Mouse (Mus musculus) stomach, embryonic 14.5 days (tissue): ENCODE data around the gene Cyp4f37. TPM values are rescaled to one million over a fixed set of nuclear protein-coding genes. Genes with fewer than 3 reads are reported as not detected.
A peak's percentile ranks its signal among the peaks of the same experiment; 100 is the strongest.
"Not testable (repeated sequence)": the region's sequence is repeated elsewhere in the genome, so short reads cannot be mapped to it uniquely, and the experiment has no call there.

ENCODE experiments used
- ATAC-seq: fragments of 200-750 bp; cut with Nextera tagmentation; 2 replicates; pipeline ENCODE4 v1.8.0; 2017; ENCODE audit warnings: low read depth, moderate TSS enrichment; ENCODE audit not compliant: insufficient number of reproducible peaks, insufficient read depth, low FRiP score
- H3K27ac ChIP-seq: fragments of 300-500 bp; sonication (generic); 2 replicates; pipeline ENCODE4 v1.5.1; 2014; ENCODE audit warnings: mild to moderate bottlenecking, low read length, moderate library complexity, mixed read lengths
- H3K27me3 ChIP-seq: fragments of 300-500 bp; sonication (generic); 2 replicates; pipeline ENCODE4 v1.6.1; 2014; ENCODE audit warnings: low read length, control low read depth, mixed read lengths; ENCODE audit not compliant: control insufficient read depth, insufficient read depth
- H3K36me3 ChIP-seq: fragments of 300-500 bp; sonication (generic); 2 replicates; pipeline ENCODE4 v1.6.1; 2014; ENCODE audit warnings: mild to moderate bottlenecking, control low read depth, low read length, moderate library complexity, mixed read lengths; ENCODE audit not compliant: control insufficient read depth, insufficient read depth
- H3K4me1 ChIP-seq: fragments of 300-500 bp; sonication (generic); 2 replicates; pipeline ENCODE4 v1.6.1; 2014; ENCODE audit warnings: low read length, control low read depth, mixed read lengths; ENCODE audit not compliant: control insufficient read depth, insufficient read depth
- H3K4me2 ChIP-seq: fragments of 300-500 bp; sonication (generic); replicated peaks from 2 replicates; pipeline ENCODE4 v1.6.1; 2014; ENCODE audit warnings: low read depth, low read length, control low read depth
- H3K4me3 ChIP-seq: fragments of 300-500 bp; sonication (generic); 2 replicates; pipeline ENCODE4 v1.5.1; 2014; ENCODE audit warnings: low read depth, low read length, control low read depth
- H3K9ac ChIP-seq: fragments of 300-500 bp; sonication (generic); replicated peaks from 2 replicates; pipeline ENCODE4 v1.6.1; 2014; ENCODE audit warnings: low read depth, mild to moderate bottlenecking, control low read depth, low read length, moderate library complexity, mixed read lengths
- H3K9me3 ChIP-seq: fragments of 300-500 bp; sonication (generic); 2 replicates; pipeline ENCODE4 v1.6.1; 2016; ENCODE audit warnings: low read depth, low read length, control low read depth; ENCODE audit not compliant: control insufficient read depth
- WGBS: fragments of 180-500 bp; shearing (Covaris S2); extraction: QIAGEN DNeasy Blood & Tissue Kit; methylation state at CpG from one replicate; pipeline ENCODE4 v1.1.7; 2014; 5-methylcytosine and 5-hydroxymethylcytosine counted together
- polyA plus RNA-seq: library from polyadenylated mRNA; unstranded; fragments of >200 nt; fragmentation: Nextera tagmentation; extraction: Ambion mirVana; gene quantifications from 2 replicates; pipeline ENCODE4 v1.2.1, GENCODE M21; 2014

Gene Cyp4f37
- polyA plus RNA-seq: not detected in 2 replicates

DNA sequence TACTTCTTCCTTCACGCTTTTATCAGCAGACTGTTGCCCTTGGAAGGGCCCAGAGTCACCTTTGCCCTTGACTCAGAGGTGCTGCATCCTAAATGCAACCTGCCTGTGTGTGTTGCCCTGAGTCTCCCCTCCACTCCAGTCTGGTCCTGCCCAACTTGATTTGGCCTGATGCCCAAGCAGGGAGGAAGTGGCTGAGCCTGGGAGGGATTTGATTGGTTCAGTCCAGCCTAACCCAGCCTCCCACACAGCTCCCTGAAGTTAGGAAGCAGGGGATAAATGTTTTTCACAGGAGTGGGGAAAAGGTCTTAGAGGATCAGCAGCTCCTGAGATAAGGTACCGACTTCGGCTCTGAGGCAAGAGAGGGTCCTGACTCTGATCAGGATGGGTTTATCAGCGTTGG lies at the start of gene Cyp4f37:
Gene Cyp4f37, plus strand, starts transcription at position 292 of the 400 bp plus-strand sequence.
- not testable (repeated sequence) for ATAC-seq

DNA sequence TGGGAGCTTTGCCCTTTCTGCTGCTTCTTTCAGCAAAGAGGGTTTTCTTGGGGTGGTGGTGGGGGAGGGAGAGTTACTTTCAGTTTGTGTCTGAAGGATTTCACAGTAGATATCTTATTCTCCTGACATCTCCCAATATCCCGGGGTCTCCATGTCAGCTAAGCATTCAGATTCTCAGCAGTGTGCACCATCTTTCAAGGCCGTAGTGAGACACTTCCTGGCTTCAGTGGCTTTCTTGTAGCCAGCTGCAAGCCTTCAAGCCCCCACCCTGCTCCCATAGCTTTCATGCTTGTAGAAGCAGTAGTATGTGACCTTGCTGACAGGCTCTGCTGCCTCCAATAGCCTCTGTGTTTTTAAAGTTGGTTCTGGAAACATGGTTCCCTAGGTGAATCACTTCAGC lies 47.8 kb upstream of the Cyp4f37 start:
- not testable (repeated sequence) for ATAC-seq, H3K36me3 ChIP-seq, H3K27ac ChIP-seq, H3K4me1 ChIP-seq, H3K9me3 ChIP-seq, H3K4me3 ChIP-seq, H3K9ac ChIP-seq, H3K27me3 ChIP-seq, H3K4me2 ChIP-seq
- 52% methylated on average over 2 of the region's 2 CpGs for WGBS

More for the DNA sequence above, at the start of gene Cyp4f37:
- not testable (repeated sequence) for H3K4me1 ChIP-seq, H3K27me3 ChIP-seq, H3K4me3 ChIP-seq, H3K27ac ChIP-seq, H3K36me3 ChIP-seq, H3K9ac ChIP-seq, H3K4me2 ChIP-seq, H3K9me3 ChIP-seq
- WGBS: 62% methylated on average over 4 of the region's 4 CpGs

DNA sequence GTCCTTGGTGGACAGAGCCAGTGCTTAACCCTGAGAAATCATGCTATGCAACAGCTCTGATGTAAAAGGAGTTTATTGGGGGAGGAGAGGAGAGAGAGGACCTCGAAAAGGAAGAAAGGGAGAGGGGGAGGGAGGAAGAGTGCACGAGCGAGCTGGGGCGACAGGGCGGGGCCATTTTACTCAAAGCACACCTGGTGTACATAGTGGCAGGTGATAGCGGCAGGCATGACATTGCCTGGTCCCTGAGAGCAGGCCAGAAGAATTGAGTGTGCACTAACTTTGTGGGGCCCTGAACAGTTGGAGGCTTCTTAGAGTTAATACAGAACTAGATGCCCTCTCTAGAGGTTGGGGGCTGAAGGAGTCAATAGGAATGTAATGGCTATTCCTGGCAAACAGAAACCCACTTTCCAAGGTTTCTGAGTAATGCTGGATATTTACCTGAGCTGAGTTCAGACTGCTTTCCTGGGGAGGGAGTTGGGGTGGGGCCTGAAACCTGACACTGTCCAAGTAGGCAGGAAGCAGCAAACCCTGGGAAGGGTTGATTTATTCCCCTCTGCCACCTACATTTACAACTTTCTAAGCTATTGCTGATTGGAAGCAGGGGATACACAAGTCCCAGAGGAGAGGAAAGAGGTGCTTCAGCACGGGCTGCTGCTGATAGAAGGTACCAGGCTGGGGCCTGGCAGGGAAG lies 43.5 kb upstream of the Cyp4f37 start:
- no peak overlapping the region for H3K4me3 ChIP-seq
- no peak overlapping the region for H3K27ac ChIP-seq
- H3K9me3 ChIP-seq: no peaks in the 10 kb centered on the region
- H3K4me2 ChIP-seq: no peak overlapping the region
- no peaks in the 10 kb centered on the region for H3K36me3 ChIP-seq
- 44% methylated on average over 7 of the region's 7 CpGs for WGBS
- no peaks in the 10 kb centered on the region for H3K4me1 ChIP-seq
- peak; percentile 56 for ATAC-seq
- H3K27me3 ChIP-seq: no peaks in the 10 kb centered on the region
- H3K9ac ChIP-seq: no peak overlapping the region

DNA sequence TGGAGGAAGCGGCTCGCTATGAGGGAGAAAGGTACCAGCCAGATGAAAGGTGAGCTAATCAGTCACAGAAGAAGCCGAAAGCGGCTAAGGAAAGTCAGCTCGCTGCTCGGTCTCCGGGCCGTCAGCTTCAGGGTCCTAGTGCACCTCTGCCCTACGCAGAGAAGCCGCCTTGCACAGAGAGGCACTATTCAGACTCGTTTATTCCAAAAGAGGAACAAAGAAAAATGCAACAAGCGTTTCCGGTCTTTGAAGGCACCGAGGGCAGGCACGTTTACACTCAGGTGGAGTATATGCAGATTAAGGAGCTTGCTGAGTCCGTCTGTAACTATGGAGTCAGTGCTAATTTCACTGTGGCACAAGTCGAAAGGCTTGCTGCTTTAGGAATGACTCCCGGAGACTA lies 24.6 kb upstream of the Cyp4f37 start:
- no peak overlapping the region for H3K27ac ChIP-seq
- ATAC-seq: no peak
- whole genome bisulfite sequencing: 89% methylated on average over 18 of the region's 18 CpGs

DNA sequence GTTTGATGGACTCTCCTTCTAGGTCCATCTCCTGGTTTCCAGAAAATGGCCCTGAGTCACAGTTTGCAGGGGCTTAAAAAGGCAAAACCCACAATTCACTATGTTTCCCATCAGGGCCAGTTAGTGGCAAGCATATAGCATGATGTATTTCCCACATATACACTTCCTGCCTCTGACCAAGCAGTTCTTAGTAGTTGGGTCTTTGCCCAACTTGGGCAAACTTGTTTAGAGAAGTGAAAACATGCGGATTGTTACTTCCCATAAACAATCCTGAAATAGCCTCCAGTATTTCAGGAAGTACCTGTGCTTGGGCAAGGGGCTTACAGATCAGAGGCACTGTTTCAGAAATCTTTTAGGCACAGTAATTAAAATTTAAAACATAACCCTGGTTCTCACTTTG lies 13.1 kb upstream of the Cyp4f37 start:
- 63% methylated on average over 1 of the region's 1 CpGs for WGBS
- Histone ChIP-seq H3K4me2 (no peak overlapping the region), H3K36me3 (no peaks in the 10 kb centered on the region), H3K4me1 (no peaks in the 10 kb centered on the region), H3K9me3 (no peaks in the 10 kb centered on the region), H3K27me3 (no peaks in the 10 kb centered on the region), H3K4me3 (no peak overlapping the region), H3K27ac (no peak overlapping the region), H3K9ac (no peak overlapping the region)
- ATAC-seq: no peak

More for the DNA sequence above, 24.6 kb upstream of the Cyp4f37 start:
- no peak overlapping the region for H3K4me2 ChIP-seq
- H3K27me3 ChIP-seq: no peaks in the 10 kb centered on the region
- H3K9ac ChIP-seq: no peak overlapping the region
- no peaks in the 10 kb centered on the region for H3K36me3 ChIP-seq
- H3K4me1 ChIP-seq: no peaks in the 10 kb centered on the region
- no peaks in the 10 kb centered on the region; the same call in 1 of the 2 replicates for H3K9me3 ChIP-seq
- no peak overlapping the region for H3K4me3 ChIP-seq

DNA sequence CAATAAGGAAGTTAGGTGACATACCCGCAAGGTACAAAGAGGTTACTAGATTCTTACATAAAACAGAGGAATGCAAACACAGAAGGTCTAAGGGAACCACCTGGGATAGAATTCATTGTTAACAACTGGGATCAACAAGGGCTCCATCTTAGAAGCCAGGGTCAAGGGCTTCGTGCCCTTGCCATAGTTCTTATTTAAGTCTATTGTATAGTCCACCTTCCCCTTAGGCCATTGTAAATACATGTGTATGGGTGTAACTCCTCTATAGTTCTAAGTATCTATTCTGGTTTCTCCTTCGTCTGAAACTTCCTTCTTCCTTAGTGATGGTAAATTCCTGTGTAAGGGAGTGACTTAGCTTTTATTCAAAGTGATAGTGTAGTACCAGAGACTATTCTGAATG lies 10.9 kb upstream of the Cyp4f37 start:
- H3K4me1 ChIP-seq, H3K4me2 ChIP-seq, H3K36me3 ChIP-seq, H3K27me3 ChIP-seq, H3K9ac ChIP-seq, H3K9me3 ChIP-seq, ATAC-seq, H3K27ac ChIP-seq, H3K4me3 ChIP-seq: not testable (repeated sequence)
- WGBS: 84% methylated on average over 3 of the region's 3 CpGs

DNA sequence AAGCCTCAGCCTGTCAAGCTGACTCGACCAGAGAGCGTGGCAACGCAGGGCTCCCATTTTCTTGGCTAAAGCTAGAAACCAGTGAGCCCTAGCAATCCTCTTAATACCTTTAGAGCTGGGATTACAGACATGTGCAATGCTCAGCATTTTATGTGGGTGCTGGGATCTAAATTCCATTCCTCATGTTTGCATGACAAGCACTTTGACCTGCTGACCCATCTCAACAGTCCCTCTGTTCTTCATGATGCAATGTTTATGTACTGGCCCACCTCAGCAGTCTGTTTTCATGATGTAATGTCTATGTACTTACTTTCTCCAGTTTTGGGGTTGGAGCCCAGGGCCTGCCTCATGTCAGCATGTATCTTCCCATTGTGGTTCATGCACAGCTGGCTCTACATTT lies 10.2 kb upstream of the Cyp4f37 start:
- Histone ChIP-seq H3K27ac (no peak overlapping the region), H3K9me3 (no peaks in the 10 kb centered on the region), H3K4me3 (no peak overlapping the region), H3K4me1 (no peaks in the 10 kb centered on the region), H3K9ac (no peak overlapping the region), H3K4me2 (no peak overlapping the region), H3K36me3 (no peaks in the 10 kb centered on the region), H3K27me3 (no peaks in the 10 kb centered on the region)
- no peak for ATAC-seq
- WGBS: 79% methylated on average over 3 of the region's 3 CpGs

DNA sequence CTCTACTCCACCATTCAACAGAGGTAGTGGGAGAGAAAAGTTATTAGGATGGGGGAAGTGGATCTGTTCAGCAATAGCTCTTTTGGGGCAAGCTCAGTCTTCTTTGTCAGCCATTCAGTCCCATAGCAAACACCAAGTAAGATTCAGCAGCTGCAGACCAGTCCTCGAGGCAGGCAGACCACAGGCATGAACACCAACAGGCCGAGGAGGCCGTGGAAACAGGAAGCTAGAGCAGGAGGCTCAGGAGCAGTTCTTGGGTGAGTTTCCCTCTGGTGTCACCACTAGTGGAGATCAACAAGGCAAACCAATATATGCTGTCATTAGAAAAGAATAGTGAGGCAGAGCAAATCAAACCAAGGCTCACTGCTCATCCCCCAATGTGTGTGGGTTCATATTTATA lies 8.7 kb upstream of the Cyp4f37 start:
- H3K4me2 ChIP-seq: no peak overlapping the region
- no peak overlapping the region for H3K4me3 ChIP-seq
- no peaks in the 10 kb centered on the region for H3K9me3 ChIP-seq
- no peaks in the 10 kb centered on the region for H3K4me1 ChIP-seq
- H3K9ac ChIP-seq: no peak overlapping the region
- 74% methylated on average over 3 of the region's 3 CpGs for WGBS
- no peaks in the 10 kb centered on the region for H3K27me3 ChIP-seq
- no peaks in the 10 kb centered on the region for H3K36me3 ChIP-seq
- no peak for ATAC-seq
- no peak overlapping the region for H3K27ac ChIP-seq

DNA sequence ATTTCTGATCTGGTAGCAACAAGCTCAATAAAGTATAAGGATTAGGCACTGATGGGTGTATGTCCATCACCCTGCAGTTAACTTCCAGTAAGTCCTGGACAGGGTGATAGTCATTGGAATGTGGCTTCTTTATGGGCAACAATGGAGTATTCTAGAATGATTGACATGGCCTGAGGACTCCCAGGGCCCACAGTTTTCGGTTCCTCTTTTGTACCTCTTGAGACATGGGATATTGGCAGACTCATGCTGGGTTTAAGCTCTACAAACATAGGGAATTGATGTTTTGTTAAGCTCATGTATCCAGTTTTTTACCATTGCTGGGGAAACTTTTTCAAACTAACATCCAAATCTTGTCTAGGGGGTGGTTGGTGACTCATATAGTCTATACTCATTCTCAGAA lies 3.9 kb upstream of the Cyp4f37 start:
- Histone ChIP-seq H3K27me3 (no peaks in the 10 kb centered on the region), H3K27ac (no peak overlapping the region), H3K9ac (no peak overlapping the region), H3K4me1 (no peaks in the 10 kb centered on the region), H3K36me3 (no peaks in the 10 kb centered on the region), H3K9me3 (no peaks in the 10 kb centered on the region), H3K4me3 (no peak overlapping the region), H3K4me2 (no peak overlapping the region)
- WGBS: 73% methylated on average over 1 of the region's 1 CpGs
- ATAC-seq: no peak
